Mouse (Mus musculus) liver, postnatal 0 days (tissue): Measurements from ENCODE around the gene Pde5a. TPM values are rescaled to one million over a fixed set of nuclear protein-coding genes. Genes with fewer than 3 reads are reported as not detected.
A peak's percentile ranks its signal among the peaks of the same experiment; 100 is the strongest.

ENCODE experiments used
- ATAC-seq: fragments of 200-750 bp; cut with Nextera tagmentation; 2 replicates; pipeline ENCODE4 v1.8.0; 2017; ENCODE audit warnings: mild to moderate bottlenecking, moderate library complexity
- DNase-seq: peaks from one replicate; pipeline ENCODE4 v3.0.0-alpha.2; 2016
- H3K27ac ChIP-seq: fragments of 300-500 bp; sonication (generic); 2 replicates; pipeline ENCODE4 v1.5.1; 2014; ENCODE audit warnings: antibody characterized with exemption, moderate library complexity, mild to moderate bottlenecking, low read depth
- H3K27me3 ChIP-seq: fragments of 300-500 bp; sonication (generic); 2 replicates; pipeline ENCODE4 v1.6.1; 2014; ENCODE audit warnings: low read length, control low read depth, mixed read lengths; ENCODE audit not compliant: insufficient read depth
- H3K36me3 ChIP-seq: fragments of 300-500 bp; sonication (generic); replicated peaks from 2 replicates; pipeline ENCODE4 v1.6.1; 2014; ENCODE audit warnings: mild to moderate bottlenecking, control low read depth, low read length, moderate library complexity, mixed read lengths; ENCODE audit not compliant: insufficient read depth
- H3K4me1 ChIP-seq: fragments of 300-500 bp; sonication (generic); 2 replicates; pipeline ENCODE4 v1.6.1; 2014; ENCODE audit warnings: antibody characterized with exemption, mild to moderate bottlenecking, control low read depth; ENCODE audit not compliant: insufficient read depth
- H3K4me2 ChIP-seq: fragments of 300-500 bp; sonication (generic); 2 replicates; pipeline ENCODE4 v1.6.1; 2014; ENCODE audit warnings: low read depth, mild to moderate bottlenecking, low read length, moderate library complexity, mixed read lengths
- H3K4me3 ChIP-seq: fragments of 300-500 bp; sonication (generic); 2 replicates; pipeline ENCODE4 v1.5.1; 2014; ENCODE audit warnings: low read depth, low read length
- H3K9ac ChIP-seq: fragments of 300-500 bp; sonication (generic); replicated peaks from 2 replicates; pipeline ENCODE4 v1.6.1; 2014; ENCODE audit warnings: mild to moderate bottlenecking, moderate library complexity
- H3K9me3 ChIP-seq: fragments of 300-500 bp; sonication (generic); 2 replicates; pipeline ENCODE4 v1.6.1; 2016; ENCODE audit warnings: mild to moderate bottlenecking, control low read depth, low read length, mixed read lengths
- CTCF ChIP-seq: sonication (generic); IDR thresholded peaks from 2 replicates; pipeline ENCODE4 v1.5.1; 2016; ENCODE audit warnings: antibody characterized with exemption, low read depth
- EP300 ChIP-seq: IDR thresholded peaks from 2 replicates; pipeline ENCODE4 v1.6.1; 2016; ENCODE audit warnings: antibody characterized with exemption, low read depth, mild to moderate bottlenecking
- WGBS: fragments of 180-500 bp; shearing (Covaris S2); extraction: QIAGEN DNeasy Blood & Tissue Kit; methylation state at CpG from one replicate; pipeline ENCODE4 v1.1.7; 2014; ENCODE audit not compliant: insufficient replicate concordance; 5-methylcytosine and 5-hydroxymethylcytosine counted together
- polyA plus RNA-seq: library from polyadenylated mRNA; unstranded; fragments of >200 nt; fragmentation: Nextera tagmentation; extraction: Ambion mirVana; gene quantifications from 2 replicates; pipeline ENCODE4 v1.2.1, GENCODE M21; 2015

The Pde5a gene
- polyA plus RNA-seq, 1 experiment from 2014 or later = 1.5 TPM

GRCm38 (mm10) chr3:122898254-122898653 is 169.5 kb downstream of the Pde5a start:
- Histone ChIP-seq H3K9ac (no peak overlapping the region), H3K4me1 (no peaks in the 10 kb centered on the region), H3K4me2 (no peak overlapping the region), H3K36me3 (no peaks in the 10 kb centered on the region), H3K27ac (no peak overlapping the region), H3K9me3 (no peaks in the 10 kb centered on the region), H3K4me3 (no peak overlapping the region), H3K27me3 (no peaks in the 10 kb centered on the region)
- ATAC-seq = no peak
- no peak for TF ChIP-seq CTCF
- TF ChIP-seq EP300 = no peak
- WGBS = 57% methylated on average over 6 of the region's 6 CpGs
- DNase-seq = no peak

DNA sequence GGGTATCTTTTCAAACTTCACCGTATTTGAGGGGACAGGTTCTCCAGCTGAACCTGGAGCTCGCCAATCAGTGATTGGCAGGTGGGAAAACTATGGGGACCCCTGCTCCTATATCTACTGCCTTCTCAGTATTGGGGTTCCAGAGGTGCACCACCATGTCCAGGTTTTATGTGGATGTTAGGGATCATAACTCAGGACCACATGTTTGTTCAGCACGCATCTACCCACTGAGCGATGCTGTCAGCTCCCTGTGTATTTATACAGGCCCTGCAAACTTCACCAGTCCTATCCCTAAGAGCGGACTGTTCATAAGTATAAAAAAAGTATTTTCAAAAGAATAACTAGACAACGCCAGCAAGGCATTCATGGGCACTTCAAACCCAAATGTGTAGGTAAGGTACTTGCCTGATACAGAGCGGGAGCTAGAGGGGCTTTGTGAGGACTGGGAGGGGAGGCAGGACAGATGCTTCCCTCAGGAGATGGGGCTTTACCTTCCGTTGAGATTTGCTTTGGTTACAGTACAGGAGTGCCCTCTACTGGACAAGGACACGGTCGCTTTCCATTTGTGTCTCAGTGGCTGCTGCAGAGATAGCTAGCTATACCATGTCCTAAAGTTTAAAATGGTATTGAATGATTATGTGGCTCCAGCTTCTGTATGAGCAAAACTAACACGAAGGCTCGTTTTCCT is 175.1 kb downstream of the Pde5a start:
- Histone ChIP-seq H3K36me3 (no peaks in the 10 kb centered on the region), H3K9me3 (no peaks in the 10 kb centered on the region), H3K27me3 (no peaks in the 10 kb centered on the region), H3K4me1 (no peaks in the 10 kb centered on the region), H3K4me2 (no peak overlapping the region), H3K27ac (no peak overlapping the region), H3K4me3 (no peak overlapping the region), H3K9ac (no peak overlapping the region)
- 38% methylated on average over 12 of the region's 12 CpGs for WGBS
- TF ChIP-seq EP300 = no peak
- peak; percentile 85 for TF ChIP-seq CTCF
- ATAC-seq (peak; percentile 35; the same call in 1 of the 2 replicates), DNase-seq (peak; percentile 57)

DNA sequence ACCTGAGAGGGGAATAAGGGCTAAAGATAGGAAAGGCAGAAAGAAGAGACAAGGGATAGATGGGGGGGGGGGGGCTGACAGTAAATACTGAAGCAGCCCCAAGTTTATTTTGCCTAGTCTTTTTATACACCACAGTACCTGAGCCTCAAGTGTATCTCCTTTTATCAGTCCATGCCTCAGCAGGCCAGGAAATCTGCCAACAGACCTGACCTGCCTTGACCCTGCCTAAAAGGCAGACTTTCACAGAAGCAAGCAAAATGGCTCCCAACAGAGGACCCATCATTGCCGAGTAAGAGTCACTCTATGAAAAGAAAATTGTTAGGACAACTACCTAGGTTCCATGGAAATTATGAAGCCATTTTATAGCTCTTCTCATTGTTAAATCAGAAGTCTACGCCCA is 179.1 kb downstream of the Pde5a start:
- ATAC-seq = no peak
- no peak overlapping the region for H3K4me3 ChIP-seq
- WGBS = 80% methylated on average over 2 of the region's 2 CpGs
- H3K9me3 ChIP-seq = no peaks in the 10 kb centered on the region
- no peaks in the 10 kb centered on the region for H3K36me3 ChIP-seq
- no peaks in the 10 kb centered on the region for H3K27me3 ChIP-seq
- TF ChIP-seq EP300 (no peak), CTCF (no peak)
- DNase-seq = no peak
- no peak overlapping the region for H3K27ac ChIP-seq
- H3K9ac ChIP-seq = no peak overlapping the region
- H3K4me1 ChIP-seq = no peaks in the 10 kb centered on the region
- no peak overlapping the region for H3K4me2 ChIP-seq

Other genes with a start within 250 kb of the Pde5a start
- gene Fnbp1l, start 109.2 kb upstream of the Pde5a start, polyA plus RNA-seq = 4.0 and 4.4 TPM in 2 replicates
- 42.2 and 48.3 TPM in 2 replicates for gene Fabp2, start 166.1 kb downstream of the Pde5a start, polyA plus RNA-seq
- not detected in 2 replicates for gene Gm10959, start 190.4 kb downstream of the Pde5a start, polyA plus RNA-seq
- gene 1810037I17Rik, start 195.3 kb downstream of the Pde5a start, polyA plus RNA-seq = 70.7 and 75.1 TPM in 2 replicates